Mouse (Mus musculus): Measurements from ENCODE around the gene Nxf2.

DNA sequence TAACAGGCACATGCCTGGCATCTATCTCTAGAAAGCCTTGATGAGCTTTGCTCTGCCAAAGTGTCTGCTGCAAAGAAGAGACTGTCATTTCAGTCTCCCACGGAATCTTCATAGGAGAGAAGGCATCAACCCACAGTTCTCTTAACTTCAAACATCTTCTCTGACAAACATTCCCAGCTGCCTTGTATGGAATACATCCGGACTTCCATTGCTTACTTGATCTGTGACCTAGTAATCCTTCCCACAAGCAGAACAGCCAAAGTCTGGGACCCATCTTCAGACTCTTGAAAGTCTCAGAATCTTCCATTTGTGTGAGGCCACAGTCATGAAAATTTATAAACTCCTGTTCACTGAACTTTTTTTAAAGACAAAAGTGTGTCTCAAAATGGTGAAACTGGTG, 51.7 kb downstream of the Nxf2 start:
- TF ChIP-seq CTCF (IDR thresholded peaks at IDR 0.05; ENCODE audit: borderline replicate concordance, insufficient read depth, low read length): no peak
- TF ChIP-seq POLR2A (IDR thresholded peaks at IDR 0.05; ENCODE audit: low read depth, low read length): no peak

All from embryonic fibroblast, embryonic 13.5 days (primary cell).